9 mouse cellular contexts compared by ENCODE assay signal in genomic region chr5:147825375-147825969, GRCm38 (mm10). TPM values are rescaled to one million over a fixed set of nuclear protein-coding genes. Genes with fewer than 3 reads are reported as not detected.
DNase-seq lines count a peak whose midpoint lies in the region; ATAC-seq and TF ChIP-seq lines count a peak whose summit lies in the region.
"Had no signal": no experiment of that assay in that cellular context is flagged by ENCODE, and none has a peak within 500 bp of the region (broad histone marks: within the 10 kb centered on the region; RNA-seq: fewer than 3 reads in every experiment).

No protein-coding gene starts in this region.

- no peaks in the 10 kb centered on the region for H3K4me1 ChIP-seq in hindbrain, embryonic 12.5 days
- no peaks in the 10 kb centered on the region for H3K4me1 ChIP-seq in hindbrain, embryonic 11.5 days (replicated peaks; ENCODE audit: control insufficient read depth, insufficient read depth, low read length)

- no peak for TF ChIP-seq CTCF in layer of hippocampus, adult 2 months (conservative IDR thresholded peaks at IDR 0.05)

- WGBS in hindbrain, embryonic 12.5 days: 52% methylated on average over 22 of the region's 22 CpGs
- 53% methylated on average over 22 of the region's 22 CpGs for WGBS in hindbrain, embryonic 11.5 days

- no peak for ATAC-seq in hindbrain, embryonic 12.5 days (ENCODE audit: low FRiP score)
- no peak for ATAC-seq in hindbrain, embryonic 11.5 days (ENCODE audit: low FRiP score)
- peak; percentile 99 for ATAC-seq in granulocyte monocyte progenitor cell, adult 5-6 weeks (replicated peaks; ENCODE audit: poor library complexity, severe bottlenecking)
- peak; percentile 48; the same call in 1 of the 2 replicates for ATAC-seq in megakaryocyte-erythroid progenitor cell, adult 5-6 weeks (replicated peaks; ENCODE audit: low FRiP score, low TSS enrichment, poor library complexity, severe bottlenecking)

- no peak overlapping the region for H3K4me3 ChIP-seq in hindbrain, embryonic 12.5 days
- H3K4me3 ChIP-seq in hindbrain, embryonic 11.5 days (ENCODE audit: low read depth, low read length): no peak overlapping the region
- no peak overlapping the region for H3K4me3 ChIP-seq in layer of hippocampus, adult 2 months
- H3K4me3 ChIP-seq: erythroblast, embryonic 14.5 days had no signal

- DNase-seq in hindbrain, embryonic 11.5 days (ENCODE audit: low spot score): no peak
- DNase-seq in kidney, adult 18-20 months: peak; percentile 22
- DNase-seq in right cerebral cortex, postnatal 36 days (ENCODE audit: low spot score in 2 of 2): no peak
- no peak for DNase-seq in adrenal gland, adult 2 months
- DNase-seq in layer of hippocampus, adult 2 months (ENCODE audit: low spot score in 2 of 2): no peak

- no peaks in the 10 kb centered on the region for H3K9me3 ChIP-seq in hindbrain, embryonic 12.5 days (replicated peaks)
- H3K9me3 ChIP-seq in hindbrain, embryonic 11.5 days (ENCODE audit: control insufficient read depth, low read length): no peaks in the 10 kb centered on the region

- H3K27me3 ChIP-seq in hindbrain, embryonic 12.5 days: no peaks in the 10 kb centered on the region
- no peaks in the 10 kb centered on the region for H3K27me3 ChIP-seq in hindbrain, embryonic 11.5 days (ENCODE audit: control insufficient read depth, insufficient read depth, low read length)

- H3K9ac ChIP-seq in hindbrain, embryonic 12.5 days: no peak overlapping the region
- no peak overlapping the region for H3K9ac ChIP-seq in hindbrain, embryonic 11.5 days (ENCODE audit: low read depth, low read length)

- H3K36me3 ChIP-seq in hindbrain, embryonic 12.5 days: no peaks in the 10 kb centered on the region
- H3K36me3 ChIP-seq in hindbrain, embryonic 11.5 days (ENCODE audit: control insufficient read depth, insufficient read depth, low read length): no peaks in the 10 kb centered on the region

- H3K27ac ChIP-seq in hindbrain, embryonic 12.5 days: no peak overlapping the region
- H3K27ac ChIP-seq in hindbrain, embryonic 11.5 days (ENCODE audit: low read depth, low read length): no peak overlapping the region
- no peak overlapping the region for H3K27ac ChIP-seq in layer of hippocampus, adult 2 months

- H3K4me2 ChIP-seq in hindbrain, embryonic 12.5 days (replicated peaks): peak overlapping the region; percentile 12; the same call in 1 of the 2 replicates
- H3K4me2 ChIP-seq in hindbrain, embryonic 11.5 days (replicated peaks; ENCODE audit: low read depth, low read length): no peak overlapping the region

RNA-seq across cellular contexts. Expression of gene Pomp, which starts 34.8 kb away (rescaled TPM):
- polyA plus RNA-seq in hindbrain, embryonic 12.5 days (2016; fragmentation: Nextera tagmentation; extraction: Ambion mirVana): 469 and 476 TPM in 2 replicates
- 542 and 546 TPM in 2 replicates for polyA plus RNA-seq in hindbrain, embryonic 11.5 days (2014; fragmentation: Nextera tagmentation; extraction: Ambion mirVana)
- 189 and 198 TPM in 2 replicates for total RNA-seq in granulocyte monocyte progenitor cell, adult 5-6 weeks (2014; fragmentation: Nextera tagmentation)
- 144 and 173 TPM in 2 replicates for total RNA-seq in granulocyte monocyte progenitor cell, adult 5-6 weeks (2017)
- total RNA-seq in megakaryocyte-erythroid progenitor cell, adult 5-6 weeks (2014; fragmentation: Nextera tagmentation): 142 and 148 TPM in 2 replicates
- 204 and 300 TPM in 2 replicates for total RNA-seq in megakaryocyte-erythroid progenitor cell, adult 5-6 weeks (2017)
- 100 to 1,000 TPM; 187 to 199 TPM for total RNA-seq in adrenal gland, adult 2 months (2021)
- polyA plus RNA-seq in adrenal gland, adult 2 months (2012; rRNA removed): 12.2 and 21.1 TPM in 2 replicates
- total RNA-seq in layer of hippocampus, adult 2 months (2021): 100 to 1,000 TPM; 143 to 148 TPM

Comparison
In these comparisons a context has a peak if more than half of its experiments do, and no peak if none do; other contexts are left out.
1. ATAC-seq: peak in granulocyte monocyte progenitor cell, adult 5-6 weeks (single experiment) and megakaryocyte-erythroid progenitor cell, adult 5-6 weeks (single experiment); none in hindbrain, embryonic 12.5 days (single experiment) and hindbrain, embryonic 11.5 days (single experiment).